Mouse (Mus musculus) 416B (cell line): ENCODE measurements around the gene Epha2.

Source experiments
- DNase-seq: peaks from one replicate; pipeline ENCODE4 v3.0.0; 2011; ENCODE audit warnings: low read depth

The Epha2 gene

GRCm38 (mm10) chr4:141329968-141330367 lies 28.9 kb downstream of the Epha2 start:
- peak; percentile 34 for DNase-seq

DNA sequence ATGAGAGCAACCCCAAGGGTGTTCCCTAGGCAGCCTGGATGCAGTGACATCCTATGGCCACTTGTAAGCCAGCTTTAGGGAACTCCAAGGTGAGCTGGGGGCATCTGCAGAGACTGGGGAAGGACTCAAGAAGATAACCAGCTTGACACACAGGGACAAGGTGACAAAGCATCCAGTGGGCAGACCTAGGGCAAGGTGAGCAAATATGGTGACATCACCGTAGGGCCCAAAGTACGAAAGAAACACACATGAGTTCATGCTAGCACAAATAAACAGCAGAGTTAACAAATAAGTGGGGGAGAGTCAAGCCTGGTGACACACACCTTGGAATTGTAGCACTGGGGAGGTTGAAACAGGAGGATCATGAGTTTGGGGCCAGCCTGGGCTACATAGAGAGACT lies 30.4 kb downstream of the Epha2 start:
- DNase-seq = no peak

GRCm38 (mm10) chr4:141332258-141332657 lies 31.2 kb downstream of the Epha2 start:
- DNase-seq = no peak

DNA sequence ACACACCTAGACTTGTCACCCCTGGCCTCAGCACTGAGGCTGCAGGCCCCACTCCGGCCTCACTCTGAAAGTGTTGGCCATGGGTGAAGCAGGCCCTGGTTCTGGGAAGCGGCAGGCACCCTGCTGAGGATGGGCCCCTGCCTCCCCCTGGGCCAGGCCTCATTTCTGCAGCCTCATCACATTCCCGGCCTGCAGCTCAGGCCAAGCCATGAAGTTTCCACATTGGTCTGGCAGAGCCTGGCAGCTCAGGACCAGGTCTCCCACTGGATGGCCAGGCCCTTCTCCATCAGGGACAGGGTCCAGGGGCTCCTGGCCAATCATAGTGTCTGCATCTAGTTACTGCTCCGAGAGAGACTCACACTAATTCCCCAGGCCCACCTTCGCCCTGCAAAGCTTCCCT lies 33.7 kb downstream of the Epha2 start:
- no peak for DNase-seq

GRCm38 (mm10) chr4:141335263-141335796 lies 34.3 kb downstream of the Epha2 start:
- DNase-seq = no peak

GRCm38 (mm10) chr4:141336196-141336595 lies 35.2 kb downstream of the Epha2 start:
- no peak for DNase-seq

GRCm38 (mm10) chr4:141337986-141338385 lies 36.9 kb downstream of the Epha2 start:
- DNase-seq = no peak

DNA sequence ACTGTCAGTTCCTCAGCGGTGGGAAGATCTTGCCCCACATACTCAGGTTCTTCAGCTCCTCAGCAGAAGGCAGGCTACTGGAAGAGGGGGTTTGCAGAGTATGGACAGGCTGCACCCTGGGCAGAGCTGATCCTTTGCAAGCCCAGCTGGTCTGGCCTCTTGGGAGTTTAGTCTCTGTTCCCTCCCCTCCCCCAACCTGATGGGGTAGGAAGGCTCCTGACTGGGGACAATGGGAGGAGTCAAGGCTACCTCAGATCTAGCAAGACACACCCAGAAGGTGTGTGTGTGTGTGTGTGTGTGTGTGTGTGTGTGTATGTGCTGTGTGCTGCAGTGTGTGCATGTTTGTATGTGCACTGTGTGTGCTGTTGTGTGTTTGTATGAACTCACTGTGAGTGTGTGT lies 37.8 kb downstream of the Epha2 start:
- DNase-seq = no peak

DNA sequence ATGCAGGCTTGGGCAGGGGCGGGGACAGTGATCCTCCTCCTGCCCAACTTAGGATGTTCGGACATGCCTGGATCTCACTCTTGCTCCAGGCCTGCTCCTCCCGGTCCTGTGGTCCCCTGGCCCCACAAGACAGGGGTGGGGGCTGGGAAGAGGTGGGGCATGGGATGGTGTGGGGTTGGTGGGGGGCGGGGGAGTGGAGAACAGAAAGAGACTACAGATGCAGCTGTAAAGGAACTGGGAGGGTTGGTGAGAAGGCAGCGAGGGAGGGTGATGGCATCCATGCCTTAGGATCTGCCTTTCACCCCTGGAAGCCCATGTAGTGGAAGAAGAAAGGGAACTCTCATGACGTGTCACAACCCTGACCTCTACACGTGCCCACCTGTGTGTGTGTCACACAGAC lies 40.4 kb downstream of the Epha2 start:
- DNase-seq = no peak

DNA sequence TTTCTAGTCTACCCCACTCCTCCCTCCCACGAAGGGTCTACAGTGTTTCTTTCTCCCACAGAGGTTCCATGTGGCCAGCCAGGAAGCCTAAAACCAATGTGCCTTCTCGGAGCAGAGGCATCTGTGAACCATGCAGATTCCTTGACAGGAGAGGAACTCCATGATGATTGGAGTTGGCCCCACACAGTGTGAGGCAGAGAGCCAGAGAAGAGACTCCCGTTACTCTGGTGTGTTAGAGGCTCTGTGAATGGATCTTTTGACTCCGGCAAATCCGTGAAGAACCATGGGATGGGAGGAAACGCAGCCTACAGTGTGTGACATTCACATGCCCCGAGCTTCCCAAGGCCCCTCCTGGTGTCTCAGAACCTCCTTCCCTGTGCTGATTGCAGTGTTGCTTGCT lies 42.5 kb downstream of the Epha2 start:
- DNase-seq = no peak

DNA sequence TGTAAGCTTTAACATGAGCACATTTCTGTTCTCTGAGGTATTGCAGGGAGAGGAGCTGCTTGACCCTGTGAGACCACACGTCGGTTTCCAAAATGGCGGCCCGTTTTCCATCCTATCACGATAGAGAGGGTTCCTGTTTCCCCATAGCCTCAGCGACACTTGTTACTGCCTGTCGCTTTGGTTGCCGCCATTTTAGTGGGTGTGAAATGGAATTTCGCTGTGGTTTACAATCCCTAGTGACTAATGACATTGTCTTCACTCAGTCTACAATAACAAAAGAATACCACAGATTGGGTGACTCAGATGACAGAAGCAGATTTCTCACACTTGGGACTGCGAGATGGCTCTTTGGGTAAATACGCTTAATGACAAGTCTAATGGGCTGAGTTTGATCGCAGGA lies 44.2 kb downstream of the Epha2 start:
- DNase-seq = peak; percentile 21

DNA sequence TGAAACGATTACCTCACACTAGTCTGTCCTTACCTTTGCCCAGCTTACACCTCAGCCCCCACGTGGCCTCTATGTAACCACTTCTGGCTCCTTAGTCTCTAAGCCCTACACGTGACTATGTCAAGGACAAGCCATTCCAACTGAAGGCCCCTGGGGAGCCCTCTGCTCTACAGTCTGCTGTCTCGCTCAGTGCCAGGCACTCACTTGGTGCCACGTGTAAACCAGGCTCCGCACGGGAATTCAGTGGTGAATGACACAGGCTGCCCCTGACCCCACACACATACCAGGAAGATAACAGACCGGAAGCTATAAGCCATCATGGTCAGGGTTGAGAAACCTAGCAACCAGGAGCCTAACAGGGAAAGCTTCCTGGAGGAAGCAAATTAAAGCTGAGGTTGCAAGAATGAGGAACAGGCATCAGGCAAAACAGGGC lies 46.3 kb downstream of the Epha2 start:
- DNase-seq = peak; percentile 73

DNA sequence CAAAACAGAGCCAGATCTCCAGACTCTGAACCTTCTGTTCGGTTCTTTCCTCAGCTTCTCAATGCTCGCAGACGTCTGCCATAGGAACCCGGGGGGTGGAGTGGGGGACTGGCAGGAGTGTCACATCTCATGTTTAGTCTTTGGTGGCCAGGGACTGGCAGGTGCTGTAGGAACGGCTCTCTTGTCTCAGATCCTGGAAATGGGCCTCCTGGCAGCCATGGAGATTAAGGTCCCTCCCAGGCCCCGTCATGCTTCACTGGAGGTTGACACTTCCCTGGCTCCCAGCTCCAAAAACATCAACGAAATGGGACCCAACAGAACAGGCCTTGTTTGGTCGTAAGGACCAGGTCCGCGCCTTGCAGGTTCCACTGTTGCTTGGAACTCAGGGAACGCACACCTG lies 47.6 kb downstream of the Epha2 start:
- DNase-seq = no peak

- DNase-seq = no peak
Measured at GRCm38 (mm10) chr4:141350015-141350414, 49.0 kb downstream of the Epha2 start.

GRCm38 (mm10) chr4:141351972-141352371 lies 50.9 kb downstream of the Epha2 start:
- no peak for DNase-seq

GRCm38 (mm10) chr4:141352986-141353385 lies 51.9 kb downstream of the Epha2 start:
- DNase-seq = no peak

DNA sequence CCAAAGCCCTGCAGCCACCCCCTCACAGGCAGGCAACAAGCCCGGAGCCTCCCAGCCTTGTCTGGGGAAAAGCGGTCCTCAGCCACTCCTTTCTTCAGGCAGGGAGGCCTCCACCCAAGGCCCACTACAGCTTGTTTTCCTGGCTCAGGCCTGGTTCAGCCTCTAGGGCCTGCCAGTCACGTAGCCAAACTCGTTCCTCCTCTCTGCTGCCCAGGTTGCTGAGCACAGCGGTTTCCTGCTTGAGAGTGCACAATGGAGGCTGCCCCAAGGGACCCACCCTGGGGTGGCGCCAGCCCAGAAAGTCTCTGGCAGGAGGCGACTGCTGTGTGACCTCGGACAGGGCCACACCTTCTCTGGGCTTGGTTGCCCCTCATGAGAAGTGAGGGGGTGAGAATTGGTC lies 52.8 kb downstream of the Epha2 start:
- no peak for DNase-seq

GRCm38 (mm10) chr4:141357811-141358210 lies 56.8 kb downstream of the Epha2 start:
- DNase-seq = no peak

DNA sequence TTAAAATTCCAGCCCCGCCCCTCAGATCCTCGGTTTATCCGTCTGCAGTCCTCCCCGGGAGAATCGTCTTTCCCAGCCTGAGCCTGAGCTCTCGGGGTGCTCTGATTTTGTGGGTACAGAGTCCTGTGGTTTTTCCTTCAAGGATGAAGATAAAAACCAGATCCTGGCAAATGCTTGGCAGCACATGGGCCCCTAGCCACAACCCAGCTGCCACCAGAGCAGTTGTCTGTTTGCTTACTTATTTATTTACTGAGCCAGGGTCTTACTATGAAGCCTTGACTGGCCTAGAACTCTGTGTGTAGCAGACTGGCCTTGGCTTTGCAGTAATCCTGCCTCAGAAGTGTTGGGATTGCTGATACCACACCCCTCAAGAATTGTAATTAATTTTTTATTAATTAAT lies 58.2 kb downstream of the Epha2 start:
- no peak for DNase-seq

DNA sequence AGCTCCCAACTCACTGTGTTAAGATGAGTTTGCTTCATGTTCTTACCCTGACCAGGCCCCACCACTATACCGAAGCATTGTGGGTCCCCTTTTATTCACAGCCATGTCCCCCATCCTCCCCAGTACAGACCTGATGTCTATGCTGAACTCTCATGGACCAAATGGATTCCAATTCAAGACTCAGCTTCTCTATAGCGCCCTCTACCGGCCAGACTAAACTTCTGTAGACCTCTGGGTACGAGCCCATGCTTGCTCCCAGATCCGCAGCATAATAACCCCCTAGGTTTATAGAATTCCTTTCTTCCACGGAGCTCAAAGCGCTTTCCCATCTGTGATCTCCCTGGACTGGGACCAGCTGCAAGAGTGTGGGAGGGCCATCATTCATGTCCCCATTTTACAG lies 59.8 kb downstream of the Epha2 start:
- peak; percentile 70 for DNase-seq

DNA sequence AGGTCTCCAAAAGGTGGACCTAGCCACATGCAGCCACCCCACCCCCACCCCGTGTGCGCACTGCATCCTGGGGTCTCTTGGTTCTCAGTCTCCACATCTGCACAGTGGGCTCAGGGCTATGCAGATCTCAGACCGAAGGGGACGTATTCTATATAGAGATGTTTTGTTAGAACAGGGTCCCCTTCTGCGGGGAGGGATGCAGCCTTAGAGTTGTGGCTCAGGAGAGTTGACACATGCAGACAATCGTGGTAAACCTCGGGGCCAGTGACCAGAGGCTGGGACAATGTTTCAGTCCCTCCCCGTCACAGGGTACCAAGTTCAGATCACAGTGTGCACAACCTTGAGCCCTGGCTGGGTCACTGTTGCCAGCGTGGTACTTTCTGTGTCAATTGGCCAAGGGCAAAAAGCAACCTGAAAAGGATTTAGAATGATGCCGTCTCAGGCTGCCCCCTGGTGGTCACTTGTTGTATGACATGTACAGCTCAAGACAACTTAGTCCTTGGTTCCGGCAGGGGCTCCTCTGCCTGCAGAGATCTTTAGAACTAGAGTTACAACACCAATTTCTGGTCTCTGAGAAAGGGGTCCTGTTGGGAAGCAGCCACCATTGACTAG lies 62.0 kb downstream of the Epha2 start:
- peak; percentile 78 for DNase-seq

DNA sequence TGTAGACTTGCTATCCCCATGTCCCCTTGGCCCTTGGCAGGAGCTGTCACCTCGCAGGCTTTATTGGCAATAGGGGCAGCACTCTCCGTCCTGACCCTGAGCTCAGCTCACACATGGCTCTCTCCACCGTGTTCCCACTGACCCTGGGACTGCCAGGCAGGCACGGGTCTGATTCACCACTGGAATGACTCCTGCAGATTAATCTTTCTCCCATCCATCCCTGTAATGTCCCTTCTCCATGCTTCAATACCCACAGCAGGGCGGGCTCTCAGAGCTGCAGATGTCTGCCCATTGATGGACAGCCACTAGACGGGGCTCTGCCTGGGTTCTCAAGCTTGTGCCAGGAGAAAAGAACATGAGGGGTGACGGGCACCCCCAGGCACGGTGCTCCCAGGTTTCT lies 64.1 kb downstream of the Epha2 start:
- no peak for DNase-seq

DNA sequence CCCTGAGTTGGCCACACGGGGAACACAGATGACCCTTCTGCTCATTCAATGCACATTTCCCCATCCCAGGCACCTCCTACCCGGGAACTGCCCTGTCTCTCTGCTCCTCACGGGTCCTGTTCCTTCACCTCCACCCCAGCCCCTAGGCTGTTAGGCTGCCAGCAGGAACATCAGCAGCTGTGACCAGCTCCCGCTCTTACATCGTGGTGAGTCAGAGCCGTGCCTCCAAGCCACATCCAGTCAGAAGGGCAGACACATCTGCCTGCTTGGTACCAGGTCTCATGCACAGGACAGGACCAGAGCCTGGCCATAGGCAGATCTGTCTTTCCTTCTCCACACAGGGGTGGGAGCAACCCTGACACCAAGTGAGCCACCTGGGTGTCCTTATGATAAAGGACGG lies 64.8 kb downstream of the Epha2 start:
- peak; percentile 15 for DNase-seq

DNA sequence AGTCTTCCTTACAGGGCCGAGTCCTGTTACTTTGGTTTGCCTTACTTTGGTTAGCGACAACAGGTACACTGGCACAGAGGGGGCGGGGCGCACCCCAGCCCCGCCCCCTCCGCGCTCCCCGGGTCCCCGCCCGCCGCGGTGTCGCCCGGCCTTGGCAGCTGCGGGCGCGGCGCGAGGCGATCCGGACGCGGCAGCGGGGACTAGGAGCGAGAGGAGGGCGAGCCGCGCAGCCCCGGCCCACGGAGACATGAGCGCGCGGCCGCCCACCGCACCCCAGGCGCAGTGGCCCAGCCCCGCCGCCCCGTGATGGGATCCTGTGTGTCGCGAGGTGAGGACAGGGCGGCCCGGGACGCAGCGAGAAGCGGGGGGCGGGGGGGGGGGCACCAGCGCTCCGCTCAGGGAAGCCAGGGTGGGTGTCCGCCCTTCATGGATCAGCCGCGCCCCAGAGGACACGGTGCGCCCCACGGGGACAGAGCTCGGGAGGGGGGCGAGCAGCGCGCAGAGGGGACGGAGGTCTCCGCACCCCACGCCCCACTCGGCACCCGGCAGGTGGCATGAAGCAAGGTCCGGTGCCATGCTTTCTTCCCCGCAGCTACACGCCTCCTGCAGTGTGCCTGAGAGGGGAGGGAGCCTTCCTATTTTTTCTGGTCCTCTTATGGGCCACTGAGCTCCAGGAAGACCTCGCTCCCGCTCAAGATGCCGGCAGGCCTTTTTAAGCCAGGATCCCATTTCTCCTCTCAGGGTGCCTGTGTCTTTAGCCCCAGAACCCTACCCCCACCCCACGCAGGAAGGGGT lies 67.2 kb downstream of the Epha2 start, which contains the start of gene Fam131c:
Fam131c (plus strand) TSS at position 224 of the 795 bp plus-strand sequence.
- DNase-seq = no peak
